30 mouse cellular contexts compared by ENCODE assay signal in genomic region chr3:54517251-54517650, GRCm38 (mm10).
"Had no signal": no experiment of that assay in that cellular context is flagged by ENCODE, and none has a peak within 500 bp of the region (broad histone marks: within the 10 kb centered on the region; RNA-seq: fewer than 3 reads in every experiment).

No protein-coding gene starts in this region.

- H3K27ac ChIP-seq: left cerebral cortex, adult 2 months; limb, embryonic 10.5 days; limb, embryonic 12.5 days; limb, embryonic 13.5 days; limb, embryonic 15.5 days; liver, embryonic 12.5 days; liver, embryonic 13.5 days; liver, embryonic 14.5 days; liver, embryonic 15.5 days; lung, embryonic 15.5 days; macrophage; midbrain, embryonic 10.5 days; midbrain, embryonic 12.5 days; midbrain, embryonic 13.5 days; midbrain, embryonic 15.5 days; neural tube, embryonic 12.5 days had no signal

- H3K4me2 ChIP-seq: limb, embryonic 12.5 days; limb, embryonic 13.5 days; limb, embryonic 15.5 days; liver, embryonic 12.5 days; liver, embryonic 13.5 days; liver, embryonic 15.5 days; lung, embryonic 14.5 days; lung, embryonic 15.5 days; midbrain, embryonic 11.5 days; midbrain, embryonic 12.5 days; midbrain, embryonic 13.5 days; midbrain, embryonic 15.5 days; neural tube, embryonic 12.5 days had no signal

- H3K9ac ChIP-seq: limb, embryonic 12.5 days; limb, embryonic 13.5 days; limb, embryonic 15.5 days; liver, embryonic 12.5 days; liver, embryonic 13.5 days; liver, embryonic 14.5 days; liver, embryonic 15.5 days; liver, postnatal 0 days; lung, embryonic 14.5 days; lung, embryonic 15.5 days; midbrain, embryonic 12.5 days; midbrain, embryonic 13.5 days; midbrain, embryonic 15.5 days; neural tube, embryonic 12.5 days had no signal

- H3K36me3 ChIP-seq: limb, embryonic 10.5 days; limb, embryonic 12.5 days; limb, embryonic 13.5 days; limb, embryonic 15.5 days; liver, embryonic 12.5 days; liver, embryonic 13.5 days; liver, embryonic 15.5 days; lung, embryonic 15.5 days; midbrain, embryonic 10.5 days; midbrain, embryonic 12.5 days; midbrain, embryonic 13.5 days; midbrain, embryonic 15.5 days; neural tube, embryonic 12.5 days had no signal

- H3K9me3 ChIP-seq: limb, embryonic 10.5 days; limb, embryonic 15.5 days; liver, embryonic 12.5 days; liver, embryonic 13.5 days; liver, embryonic 15.5 days; lung, embryonic 15.5 days; neural tube, embryonic 12.5 days had no signal

- H3K4me3 ChIP-seq: left cerebral cortex, adult 2 months; limb, embryonic 10.5 days; limb, embryonic 12.5 days; limb, embryonic 13.5 days; limb, embryonic 15.5 days; liver, embryonic 12.5 days; liver, embryonic 13.5 days; liver, embryonic 15.5 days; lung, embryonic 15.5 days; megakaryocyte, embryonic 14.5 days; midbrain, embryonic 10.5 days; midbrain, embryonic 12.5 days; midbrain, embryonic 13.5 days; midbrain, embryonic 15.5 days; myocyte; neural tube, embryonic 12.5 days had no signal

- H3K27me3 ChIP-seq: limb, embryonic 12.5 days; limb, embryonic 13.5 days; limb, embryonic 15.5 days; liver, embryonic 12.5 days; liver, embryonic 13.5 days; liver, embryonic 15.5 days; lung, embryonic 15.5 days; megakaryocyte, embryonic 14.5 days; midbrain, embryonic 12.5 days; midbrain, embryonic 13.5 days; midbrain, embryonic 15.5 days; neural tube, embryonic 12.5 days had no signal

- DNase-seq: left cerebral cortex, postnatal 4 days; liver; liver, embryonic 13.5 days; liver, postnatal 0 days; lung, adult 18-20 months; lung, adult 2 months; lung, embryonic 14.5 days; lung, postnatal 10 days; lung, postnatal 36 days; lung, postnatal 4 days; midbrain, embryonic 14.5 days had no signal

- H3K4me1 ChIP-seq: limb, embryonic 10.5 days; limb, embryonic 12.5 days; limb, embryonic 13.5 days; limb, embryonic 15.5 days; liver, embryonic 12.5 days; liver, embryonic 13.5 days; liver, embryonic 15.5 days; lung, embryonic 15.5 days; megakaryocyte, embryonic 14.5 days; midbrain, embryonic 10.5 days; midbrain, embryonic 12.5 days; midbrain, embryonic 13.5 days; midbrain, embryonic 15.5 days; neural tube, embryonic 12.5 days had no signal

- ATAC-seq: liver, embryonic 12.5 days; liver, postnatal 0 days; midbrain, embryonic 13.5 days; midbrain, embryonic 15.5 days; midbrain, embryonic 16.5 days had no signal
